Mouse (Mus musculus) MEL (cell line): Measurements from ENCODE around the gene Slc47a1.

Experiments
- CTCF ChIP-seq, 3 experiments: IDR thresholded peaks in 2 of 3; conservative IDR thresholded peaks in 1 of 3; 2 replicates each; pipeline ENCODE4 v1.5.1; 2011 to 2012; ENCODE audit warnings: low read length in 3 of 3, low read depth in 2 of 3, mild to moderate bottlenecking in 2 of 3, improper control_type of control experiment in 1 of 3, inconsistent platforms in 1 of 3, mixed read lengths in 1 of 3, moderate library complexity in 1 of 3; ENCODE audit not compliant: control insufficient read depth in 1 of 3, insufficient read depth in 1 of 3, poor library complexity in 1 of 3, severe bottlenecking in 1 of 3
- E2F4 ChIP-seq: IDR thresholded peaks from 2 replicates; pipeline ENCODE4 v1.6.1; 2011; ENCODE audit warnings: low read depth, low read length, improper control_type of control experiment, borderline replicate concordance
- MAFK ChIP-seq: IDR thresholded peaks from 2 replicates; pipeline ENCODE4 v1.6.1; 2011; ENCODE audit warnings: low read depth, mild to moderate bottlenecking, low read length, improper control_type of control experiment, borderline replicate concordance
- ZC3H11A ChIP-seq: IDR thresholded peaks from 2 replicates; pipeline ENCODE4 v1.6.1; 2012; ENCODE audit warnings: low read depth, mild to moderate bottlenecking, inconsistent platforms, low read length, improper control_type of control experiment

GRCm38 (mm10) chr11:61349337-61349736, 28.8 kb downstream of the Slc47a1 start:
- TF ChIP-seq CTCF (IDR thresholded peaks at IDR 0.05 in 2 of 3, conservative IDR thresholded peaks at IDR 0.05 in 1 of 3; ENCODE audit: control insufficient read depth in 1 of 3, insufficient read depth in 1 of 3, low read depth in 2 of 3, low read length in 3 of 3, poor library complexity in 1 of 3, severe bottlenecking in 1 of 3) (peak; percentile 79 to 94 (median 85)), MAFK (no peak), ZC3H11A (peak; percentile 68), E2F4 (no peak)
